Mouse (Mus musculus) heart, adult 2 months (tissue): Measurements from ENCODE around the gene Vmn1r207-ps. TPM values are rescaled to one million over a fixed set of nuclear protein-coding genes. Genes with fewer than 3 reads are reported as not detected.
"Not testable (repeated sequence)": the region's sequence is repeated elsewhere in the genome, so short reads cannot be mapped to it uniquely, and the experiment has no call there.

ENCODE experiments used
- DNase-seq, 2 experiments: peaks; one replicate each; pipeline ENCODE4 v3.0.0; 2021
- H3K27ac ChIP-seq: fragments of 200-600 bp; 2 replicates; pipeline ENCODE4 v1.8.1; 2022
- H3K27me3 ChIP-seq: fragments of 200-500 bp; 2 replicates; pipeline ENCODE4 v1.6.1; 2012; ENCODE audit warnings: mild to moderate bottlenecking, low read length, inconsistent platforms, mixed read lengths; ENCODE audit not compliant: control insufficient read depth, insufficient read depth
- H3K36me3 ChIP-seq: fragments of 200-500 bp; 2 replicates; pipeline ENCODE4 v1.6.1; 2012; ENCODE audit warnings: low read length, inconsistent platforms; ENCODE audit not compliant: control insufficient read depth, insufficient read depth
- H3K4me1 ChIP-seq: fragments of 200-500 bp; 2 replicates; pipeline ENCODE4 v1.6.1; 2011; ENCODE audit warnings: low read length; ENCODE audit not compliant: control insufficient read depth, insufficient read depth
- H3K4me3 ChIP-seq: fragments of 200-600 bp; 2 replicates; pipeline ENCODE4 v1.8.1; 2022
- H3K79me2 ChIP-seq: fragments of 200-500 bp; replicated peaks from 2 replicates; pipeline ENCODE4 v1.6.1; 2012; ENCODE audit warnings: mild to moderate bottlenecking, inconsistent platforms, low read length, moderate library complexity, mixed read lengths; ENCODE audit not compliant: control insufficient read depth, insufficient read depth
- H3K9ac ChIP-seq: fragments of 200-500 bp; 2 replicates; pipeline ENCODE4 v1.6.1; 2012; ENCODE audit warnings: low read depth, mild to moderate bottlenecking, control low read depth, inconsistent platforms, low read length, mixed read lengths
- CTCF ChIP-seq: fragments of 200-600 bp; IDR thresholded peaks from 2 replicates; pipeline ENCODE4 v1.8.1; 2022; ENCODE audit warnings: antibody characterized with exemption, mild to moderate bottlenecking, moderate library complexity
- EP300 ChIP-seq: fragments of 200-500 bp; IDR thresholded peaks from 2 replicates; pipeline ENCODE4 v1.6.1; 2011; ENCODE audit warnings: low read depth, low read length, control low read depth; ENCODE audit not compliant: insufficient read depth
- POLR2A ChIP-seq: fragments of 200-500 bp; IDR thresholded peaks from 2 replicates; pipeline ENCODE4 v1.6.1; 2011; ENCODE audit warnings: mild to moderate bottlenecking, low read depth, low read length, control low read depth; ENCODE audit not compliant: insufficient read depth
- WGBS: fragments of 180-500 bp; shearing (Covaris S2); methylation state at CpG from one replicate; pipeline ENCODE4 v1.1.7; 2018; 5-methylcytosine and 5-hydroxymethylcytosine counted together
- intact Hi-C: fragments of 180-260 bp; cut with DNase I; formaldehyde crosslinking; loops from one replicate; pipeline ENCODE4 v1.15.1; 2025
- long read RNA-seq: library from polyadenylated mRNA; stranded (forward); transcript quantifications from one replicate; pipeline ENCODE4 v2.0.0, GENCODE M21; 2021
- polyA plus RNA-seq: library from polyadenylated mRNA; depleted of rRNA; stranded (reverse); fragments of >200 nt; gene quantifications from 2 replicates; pipeline ENCODE4 v1.2.3, GENCODE M21; 2012; rRNA removed
- total RNA-seq, 2 experiments: library from RNA; stranded (reverse); gene quantifications; 2 replicates each; pipeline ENCODE4 v1.2.3; 2021

The Vmn1r207-ps gene
- not detected for total RNA-seq
- not detected in 2 replicates for polyA plus RNA-seq
- long read RNA-seq: 0 reads

DNA sequence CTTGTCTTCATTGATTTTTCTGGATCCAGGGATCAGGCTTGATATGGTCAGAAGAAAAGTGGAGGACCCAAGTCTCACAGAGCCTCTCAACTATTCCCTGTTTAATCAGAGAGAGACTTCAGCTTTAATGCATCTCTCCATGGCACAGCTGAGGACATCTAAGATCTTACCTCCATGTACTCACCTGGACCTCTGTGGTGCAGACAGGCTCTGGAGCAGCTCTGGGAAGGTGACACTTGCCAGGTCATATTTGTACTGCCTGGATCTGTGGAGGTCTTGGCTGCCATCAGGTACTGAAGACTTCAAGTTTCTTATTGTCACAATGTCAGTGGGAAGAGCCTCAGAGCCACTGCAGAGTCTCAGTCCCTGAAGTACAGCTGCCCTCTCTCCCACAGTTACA is at the start of gene Vmn1r207-ps:
Vmn1r207-ps (minus strand) TSS at position 101 of the 400 bp plus-strand sequence.
- intact Hi-C loops, DNase-seq: not testable (repeated sequence)

DNA sequence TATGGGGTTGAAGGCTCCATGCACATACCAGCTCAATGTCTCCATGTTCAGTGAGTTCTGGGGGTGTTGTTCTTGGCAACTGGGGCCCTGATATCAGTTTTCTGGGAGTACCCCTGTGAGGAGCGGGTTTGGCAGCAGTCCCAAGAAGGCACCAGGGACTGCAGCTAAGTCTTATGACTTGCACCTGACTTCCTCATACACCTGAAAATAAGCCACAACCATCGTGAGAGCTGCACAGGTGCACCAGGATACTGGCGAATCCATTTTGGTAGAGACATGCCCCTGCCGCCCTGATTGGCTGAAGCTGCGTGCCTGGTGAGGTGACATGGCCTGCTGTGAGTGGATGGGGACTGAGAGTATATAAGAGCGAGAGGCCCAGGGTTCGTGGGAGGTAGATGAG is 47.9 kb upstream of the Vmn1r207-ps start, which contains the start of gene Vmn1r208:
Vmn1r208 (minus strand) TSS at position 101 of the 400 bp plus-strand sequence.
- H3K27me3 ChIP-seq, H3K9ac ChIP-seq, H3K4me3 ChIP-seq, H3K36me3 ChIP-seq, H3K27ac ChIP-seq, DNase-seq, intact Hi-C loops, H3K79me2 ChIP-seq, H3K4me1 ChIP-seq: not testable (repeated sequence)
- WGBS: no CpG with 5 or more reads among the region's 7 CpGs

More for the DNA sequence above, at the start of gene Vmn1r207-ps:
- not testable (repeated sequence) for H3K27ac ChIP-seq, H3K27me3 ChIP-seq, H3K36me3 ChIP-seq, H3K4me1 ChIP-seq, H3K4me3 ChIP-seq, H3K9ac ChIP-seq, H3K79me2 ChIP-seq

DNA sequence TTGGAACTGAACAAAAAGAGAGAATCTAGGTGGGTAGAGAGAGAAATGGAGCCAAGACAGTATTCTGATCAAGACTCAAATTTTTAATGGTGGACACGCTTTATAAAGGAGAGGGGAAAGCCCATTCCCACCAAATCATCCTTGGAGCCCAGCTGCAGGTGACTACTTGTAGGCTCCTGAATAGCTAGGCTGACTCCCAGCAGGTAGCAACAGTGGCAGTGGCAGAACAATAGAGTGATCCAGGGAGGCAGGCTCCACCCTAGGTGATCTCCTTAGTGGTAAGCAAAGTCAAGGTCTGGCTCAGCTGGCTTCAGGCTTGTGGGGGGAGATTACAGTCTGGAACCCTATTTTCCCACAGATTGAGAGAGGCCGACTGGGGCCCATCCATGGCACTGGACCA is 42.2 kb upstream of the Vmn1r207-ps start:
- H3K79me2 ChIP-seq, H3K27ac ChIP-seq, H3K4me3 ChIP-seq, H3K27me3 ChIP-seq, H3K36me3 ChIP-seq, DNase-seq, H3K9ac ChIP-seq, intact Hi-C loops, H3K4me1 ChIP-seq: not testable (repeated sequence)
- 63% methylated on average over 2 of the region's 2 CpGs for WGBS

DNA sequence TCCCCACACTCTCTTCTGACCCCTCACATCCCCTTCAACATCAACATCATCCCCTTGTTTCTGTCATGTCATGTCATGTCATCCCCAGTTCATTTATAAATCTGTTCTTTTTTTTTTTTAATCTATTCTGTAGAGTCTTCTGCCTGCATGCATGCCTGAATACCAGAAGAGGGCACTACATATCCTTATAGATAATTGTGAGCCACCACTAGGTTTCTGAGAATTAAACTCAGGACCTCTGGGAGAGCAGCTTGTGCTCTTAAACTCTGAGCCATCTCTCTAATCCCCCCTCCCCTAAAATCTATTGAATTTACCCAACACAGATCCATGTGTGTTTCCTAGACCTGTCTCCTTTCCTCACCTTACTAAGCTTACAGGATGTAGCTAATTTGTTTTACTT is 18.1 kb upstream of the Vmn1r207-ps start:
- no peaks in the 10 kb centered on the region for H3K27me3 ChIP-seq
- no peak overlapping the region for H3K4me3 ChIP-seq
- no peak for TF ChIP-seq CTCF
- no peak for TF ChIP-seq POLR2A
- TF ChIP-seq EP300: no peak
- no peak for DNase-seq
- H3K27ac ChIP-seq: no peak overlapping the region
- H3K36me3 ChIP-seq: no peaks in the 10 kb centered on the region
- intact Hi-C loops: no loop called here
- H3K4me1 ChIP-seq: no peaks in the 10 kb centered on the region
- no peak overlapping the region for H3K9ac ChIP-seq
- no peaks in the 10 kb centered on the region for H3K79me2 ChIP-seq

DNA sequence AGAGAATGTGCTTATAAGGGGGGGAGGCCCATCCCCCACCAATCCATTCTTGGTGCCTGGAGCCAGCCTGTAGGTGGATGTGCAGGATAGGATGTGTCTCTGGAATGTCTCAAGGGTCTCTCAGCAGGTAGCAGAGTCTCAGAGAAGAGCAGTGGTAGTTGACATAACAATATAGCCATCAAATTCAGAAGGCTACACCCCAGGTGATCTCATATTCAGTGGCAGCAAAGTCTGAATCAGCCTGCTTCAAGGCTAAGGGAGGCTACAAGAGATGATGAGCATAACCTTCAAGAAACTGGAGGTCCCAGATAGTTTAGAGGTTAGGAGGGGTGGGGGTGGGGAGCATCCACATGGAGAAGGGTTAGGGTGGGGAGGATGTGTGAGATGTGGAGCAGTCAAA is 22.5 kb downstream of the Vmn1r207-ps start:
- H3K9ac ChIP-seq, intact Hi-C loops, H3K4me3 ChIP-seq, H3K27me3 ChIP-seq, H3K4me1 ChIP-seq, H3K27ac ChIP-seq, DNase-seq, H3K79me2 ChIP-seq, H3K36me3 ChIP-seq: not testable (repeated sequence)

DNA sequence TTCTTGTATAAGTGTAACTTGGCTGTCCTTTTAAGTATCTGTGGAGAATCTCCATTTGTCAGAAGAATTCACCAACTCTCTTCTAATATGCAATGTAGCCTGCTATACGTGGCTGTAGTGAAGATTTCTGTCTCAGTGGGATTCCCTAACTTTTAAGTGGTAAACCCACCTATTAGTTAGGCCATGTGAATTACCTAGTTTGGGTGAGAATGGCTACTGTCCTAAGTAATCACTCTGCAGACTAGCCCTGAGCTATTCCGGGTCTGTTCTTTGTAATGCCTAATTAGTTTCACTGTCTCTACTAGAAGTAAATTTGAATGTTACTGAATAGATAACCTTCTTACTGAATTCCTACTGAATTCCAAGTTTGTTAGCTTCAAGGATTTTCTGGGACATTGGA is 26.5 kb downstream of the Vmn1r207-ps start:
- 41% methylated on average over 2 of the region's 2 CpGs for WGBS
- not testable (repeated sequence) for H3K4me3 ChIP-seq

More for the DNA sequence above, 26.5 kb downstream of the Vmn1r207-ps start:
- DNase-seq, H3K9ac ChIP-seq, intact Hi-C loops, H3K27ac ChIP-seq, H3K27me3 ChIP-seq, H3K36me3 ChIP-seq, H3K4me1 ChIP-seq, H3K79me2 ChIP-seq: not testable (repeated sequence)

Other genes starting within 250 kb of the Vmn1r207-ps start
- not detected for gene Vmn1r202, start 224.2 kb downstream of the Vmn1r207-ps start, total RNA-seq
- gene Vmn1r202, start 224.2 kb downstream of the Vmn1r207-ps start, polyA plus RNA-seq: not detected in 2 replicates
- gene Vmn1r203, start 211.5 kb downstream of the Vmn1r207-ps start, total RNA-seq: not detected
- gene Vmn1r203, start 211.5 kb downstream of the Vmn1r207-ps start, polyA plus RNA-seq: not detected in 2 replicates
- not detected for gene Vmn1r204, start 176.4 kb downstream of the Vmn1r207-ps start, total RNA-seq
- not detected in 2 replicates for gene Vmn1r204, start 176.4 kb downstream of the Vmn1r207-ps start, polyA plus RNA-seq
- not detected for gene Vmn1r205, start 136.6 kb downstream of the Vmn1r207-ps start, total RNA-seq
- gene Vmn1r205, start 136.6 kb downstream of the Vmn1r207-ps start, polyA plus RNA-seq: not detected in 2 replicates
- gene Vmn1r206, start 105.4 kb downstream of the Vmn1r207-ps start, total RNA-seq: not detected
- not detected in 2 replicates for gene Vmn1r206, start 105.4 kb downstream of the Vmn1r207-ps start, polyA plus RNA-seq
- not detected for gene Vmn1r208, start 47.8 kb upstream of the Vmn1r207-ps start, total RNA-seq
- not detected in 2 replicates for gene Vmn1r208, start 47.8 kb upstream of the Vmn1r207-ps start, polyA plus RNA-seq
- not detected for gene Vmn1r209, start 80.1 kb upstream of the Vmn1r207-ps start, total RNA-seq
- not detected in 2 replicates for gene Vmn1r209, start 80.1 kb upstream of the Vmn1r207-ps start, polyA plus RNA-seq
- not detected for gene Vmn1r210, start 101.7 kb upstream of the Vmn1r207-ps start, total RNA-seq
- not detected in 2 replicates for gene Vmn1r210, start 101.7 kb upstream of the Vmn1r207-ps start, polyA plus RNA-seq
- gene Vmn1r211, start 127.9 kb upstream of the Vmn1r207-ps start, total RNA-seq: not detected
- not detected in 2 replicates for gene Vmn1r211, start 127.9 kb upstream of the Vmn1r207-ps start, polyA plus RNA-seq
- gene Vmn1r212, start 154.6 kb upstream of the Vmn1r207-ps start, total RNA-seq: not detected
- gene Vmn1r212, start 154.6 kb upstream of the Vmn1r207-ps start, polyA plus RNA-seq: not detected in 2 replicates